Mouse (Mus musculus) neural tube, embryonic 10.5 days (tissue): ENCODE data around the gene Kcnc3.

ENCODE experiments used
- DNase-seq: peaks from one replicate; pipeline ENCODE4 v3.0.0-alpha.2; 2017; ENCODE audit warnings: low spot score; ENCODE audit errors: extremely low spot score

Gene Kcnc3

GRCm38 (mm10) chr7:44590402-44591347 is at the start of gene Kcnc3:
TSS of gene Kcnc3 (plus strand) at chr7:44590664.
- DNase-seq: peak; percentile 95

- no peak for DNase-seq
Observed at GRCm38 (mm10) chr7:44542555-44542954, 47.9 kb upstream of the Kcnc3 start.

- no peak for DNase-seq
Observed at GRCm38 (mm10) chr7:44543071-44543470, 47.4 kb upstream of the Kcnc3 start.

- DNase-seq: no peak
Observed at GRCm38 (mm10) chr7:44546274-44546673, 44.2 kb upstream of the Kcnc3 start.

GRCm38 (mm10) chr7:44547041-44547440 is 43.4 kb upstream of the Kcnc3 start:
- no peak for DNase-seq

GRCm38 (mm10) chr7:44547725-44548124 is 42.7 kb upstream of the Kcnc3 start:
- no peak for DNase-seq

GRCm38 (mm10) chr7:44548497-44549087 is 41.9 kb upstream of the Kcnc3 start, which contains the start of gene Pold1:
TSS of gene Pold1 (minus strand) at chr7:44548849.
- peak; percentile 99 for DNase-seq

GRCm38 (mm10) chr7:44549621-44550408 is 40.6 kb upstream of the Kcnc3 start:
- no peak for DNase-seq

- no peak for DNase-seq
Observed at GRCm38 (mm10) chr7:44550409-44550678, 40.1 kb upstream of the Kcnc3 start.

GRCm38 (mm10) chr7:44551301-44551700 is 39.2 kb upstream of the Kcnc3 start:
- no peak for DNase-seq

GRCm38 (mm10) chr7:44551731-44552130 is 38.7 kb upstream of the Kcnc3 start:
- DNase-seq: no peak

GRCm38 (mm10) chr7:44552141-44552908 is 38.1 kb upstream of the Kcnc3 start:
- no peak for DNase-seq

GRCm38 (mm10) chr7:44553196-44553764 is 37.2 kb upstream of the Kcnc3 start:
- peak; percentile 90 for DNase-seq

- DNase-seq: peak; percentile 97
Observed at GRCm38 (mm10) chr7:44553826-44554225, 36.6 kb upstream of the Kcnc3 start, which contains the start of gene Nr1h2. TSS of gene Nr1h2 (minus strand) at chr7:44553951.

GRCm38 (mm10) chr7:44557629-44558028 is 32.8 kb upstream of the Kcnc3 start:
- no peak for DNase-seq

- DNase-seq: peak; percentile 73
Observed at GRCm38 (mm10) chr7:44560435-44561400, 29.7 kb upstream of the Kcnc3 start.

GRCm38 (mm10) chr7:44563284-44563683 is 27.2 kb upstream of the Kcnc3 start:
- no peak for DNase-seq

- DNase-seq: no peak
Observed at GRCm38 (mm10) chr7:44564486-44564885, 26.0 kb upstream of the Kcnc3 start.

GRCm38 (mm10) chr7:44565414-44565813 is 25.1 kb upstream of the Kcnc3 start:
- no peak for DNase-seq

GRCm38 (mm10) chr7:44568803-44569202 is 21.7 kb upstream of the Kcnc3 start:
- DNase-seq: no peak
